Mouse (Mus musculus) urinary bladder, adult 18-20 months (tissue): Measurements from ENCODE around the gene Camp.
A peak's percentile ranks its signal among the peaks of the same experiment; 100 is the strongest.

Experiments used
- DNase-seq, 2 experiments: peaks; one replicate each; pipeline ENCODE4 v3.0.0; 2022; ENCODE audit warnings: low spot score in 2 of 2, mixed read lengths in 2 of 2

The Camp gene

GRCm38 (mm10) chr9:109849312-109849758 is at the start of gene Camp:
Gene Camp, minus strand, starts transcription at chr9:109849617.
- DNase-seq = peak in 1 of 2 experiments; percentile 48

- DNase-seq = no peak
Observed at GRCm38 (mm10) chr9:109898027-109898426, 48.6 kb upstream of the Camp start.

GRCm38 (mm10) chr9:109896253-109897150 is 47.1 kb upstream of the Camp start:
- DNase-seq = no peak

GRCm38 (mm10) chr9:109895593-109895992 is 46.2 kb upstream of the Camp start:
- DNase-seq = no peak

- DNase-seq = peak; percentile 35 to 48
Observed at GRCm38 (mm10) chr9:109894413-109895090, 45.1 kb upstream of the Camp start.

- DNase-seq = peak in 1 of 2 experiments; percentile 63
Observed at GRCm38 (mm10) chr9:109892651-109893250, 43.3 kb upstream of the Camp start.

- DNase-seq = no peak
Observed at GRCm38 (mm10) chr9:109891501-109891900, 42.1 kb upstream of the Camp start.

GRCm38 (mm10) chr9:109887321-109887720 is 37.9 kb upstream of the Camp start:
- no peak for DNase-seq

GRCm38 (mm10) chr9:109886259-109886658 is 36.8 kb upstream of the Camp start:
- no peak for DNase-seq

GRCm38 (mm10) chr9:109879305-109879704 is 29.9 kb upstream of the Camp start:
- no peak for DNase-seq

GRCm38 (mm10) chr9:109877666-109878065 is 28.2 kb upstream of the Camp start:
- no peak for DNase-seq

GRCm38 (mm10) chr9:109876756-109877155 is 27.3 kb upstream of the Camp start:
- peak in 1 of 2 experiments; percentile 41 for DNase-seq

GRCm38 (mm10) chr9:109875695-109876601 is 26.5 kb upstream of the Camp start:
- peak in 1 of 2 experiments; percentile 43 for DNase-seq

- peak; percentile 92 to 97 for DNase-seq
Observed at GRCm38 (mm10) chr9:109874797-109875691, 25.6 kb upstream of the Camp start, which contains the start of gene Cdc25a. Gene Cdc25a, plus strand, starts transcription at chr9:109875579.

GRCm38 (mm10) chr9:109870983-109871572 is 21.7 kb upstream of the Camp start:
- no peak for DNase-seq

- peak in 1 of 2 experiments; percentile 9 for DNase-seq
Observed at GRCm38 (mm10) chr9:109866218-109866617, 16.8 kb upstream of the Camp start.

GRCm38 (mm10) chr9:109863085-109863484 is 13.7 kb upstream of the Camp start:
- no peak for DNase-seq

- peak; percentile 47 to 77 for DNase-seq
Observed at GRCm38 (mm10) chr9:109862397-109863044, 13.1 kb upstream of the Camp start.

- no peak for DNase-seq
Observed at GRCm38 (mm10) chr9:109855947-109856346, 6.5 kb upstream of the Camp start.
